Mouse (Mus musculus) ES-Bruce4 (cell line): ENCODE data around the gene Gm5415. TPM values are rescaled to one million over a fixed set of nuclear protein-coding genes. Genes with fewer than 3 reads are reported as not detected.
"Not testable (repeated sequence)": the region's sequence is repeated elsewhere in the genome, so short reads cannot be mapped to it uniquely, and the experiment has no call there.

ENCODE experiments used
- H3K27ac ChIP-seq: 2 replicates; pipeline ENCODE4 v1.5.1; 2012; ENCODE audit warnings: low read length, inconsistent platforms; ENCODE audit not compliant: insufficient read depth
- H3K27me3 ChIP-seq: 2 replicates; pipeline ENCODE4 v1.6.1; 2012; ENCODE audit warnings: mild to moderate bottlenecking, low read length, inconsistent platforms; ENCODE audit not compliant: control insufficient read depth, poor library complexity, insufficient read depth, severe bottlenecking
- H3K36me3 ChIP-seq: 2 replicates; pipeline ENCODE4 v1.6.1; 2012; ENCODE audit warnings: inconsistent platforms, mild to moderate bottlenecking, low read length, moderate library complexity; ENCODE audit not compliant: control insufficient read depth, poor library complexity, insufficient read depth, severe bottlenecking
- H3K4me1 ChIP-seq: one replicate; pipeline ENCODE4 v1.8.1; 2011; ENCODE audit warnings: low read length; ENCODE audit not compliant: control insufficient read depth, insufficient read depth
- H3K4me3 ChIP-seq: 2 replicates; pipeline ENCODE4 v1.5.1; 2011; ENCODE audit warnings: low read depth, mild to moderate bottlenecking, low read length
- H3K9ac ChIP-seq: 2 replicates; pipeline ENCODE4 v1.6.1; 2012; ENCODE audit warnings: low read depth, mild to moderate bottlenecking, inconsistent platforms; ENCODE audit not compliant: poor library complexity, severe bottlenecking
- H3K9me3 ChIP-seq: replicated peaks from 2 replicates; pipeline ENCODE4 v1.6.1; 2012; ENCODE audit warnings: mild to moderate bottlenecking, low read length, inconsistent platforms; ENCODE audit not compliant: control insufficient read depth, poor library complexity, insufficient read depth, severe bottlenecking
- CTCF ChIP-seq: IDR thresholded peaks from one replicate; pipeline ENCODE4 v1.8.1; 2011; ENCODE audit warnings: low read depth, low read length
- EP300 ChIP-seq: IDR thresholded peaks from 2 replicates; pipeline ENCODE4 v1.6.1; 2011; ENCODE audit warnings: low read depth, low read length; ENCODE audit not compliant: insufficient read depth
- POLR2A ChIP-seq: IDR thresholded peaks from one replicate; pipeline ENCODE4 v1.8.1; 2011; ENCODE audit warnings: low read length; ENCODE audit not compliant: insufficient read depth
- polyA plus RNA-seq: library from polyadenylated mRNA; stranded (reverse); fragments of >200 nt; gene quantifications from 2 replicates; pipeline ENCODE4 v1.2.4, GENCODE M21; 2011; ENCODE audit warnings: low read depth; ENCODE audit not compliant: missing spikeins, insufficient read depth, insufficient read length

The Gm5415 gene
- 0.18 and 0.27 TPM in 2 replicates for polyA plus RNA-seq

GRCm38 (mm10) chr1:32547194-32547593 is at the start of gene Gm5415:
TSS of gene Gm5415 (minus strand) at chr1:32547294.
- not testable (repeated sequence) for H3K4me1 ChIP-seq, H3K9ac ChIP-seq, H3K27ac ChIP-seq, H3K36me3 ChIP-seq, H3K4me3 ChIP-seq, H3K27me3 ChIP-seq, H3K9me3 ChIP-seq

GRCm38 (mm10) chr1:32568901-32569300 is 21.8 kb upstream of the Gm5415 start:
- no peaks in the 10 kb centered on the region for H3K9me3 ChIP-seq
- no peaks in the 10 kb centered on the region for H3K36me3 ChIP-seq
- no peak for TF ChIP-seq EP300
- no peak for TF ChIP-seq POLR2A
- TF ChIP-seq CTCF: no peak
- H3K4me1 ChIP-seq: no peaks in the 10 kb centered on the region
- no peak overlapping the region for H3K9ac ChIP-seq
- no peaks in the 10 kb centered on the region for H3K27me3 ChIP-seq
- H3K27ac ChIP-seq: no peak overlapping the region
- no peak overlapping the region for H3K4me3 ChIP-seq

GRCm38 (mm10) chr1:32553925-32554324 is 6.8 kb upstream of the Gm5415 start:
- no peak overlapping the region for H3K9ac ChIP-seq
- H3K27me3 ChIP-seq: no peaks in the 10 kb centered on the region
- no peaks in the 10 kb centered on the region for H3K9me3 ChIP-seq
- TF ChIP-seq CTCF: no peak
- H3K4me3 ChIP-seq: no peak overlapping the region
- no peaks in the 10 kb centered on the region for H3K4me1 ChIP-seq
- H3K27ac ChIP-seq: no peak overlapping the region
- H3K36me3 ChIP-seq: no peaks in the 10 kb centered on the region

GRCm38 (mm10) chr1:32553459-32553858 is 6.4 kb upstream of the Gm5415 start:
- Histone ChIP-seq H3K9ac (no peak overlapping the region), H3K27ac (no peak overlapping the region), H3K4me3 (no peak overlapping the region), H3K9me3 (no peaks in the 10 kb centered on the region), H3K36me3 (no peaks in the 10 kb centered on the region), H3K4me1 (no peaks in the 10 kb centered on the region), H3K27me3 (no peaks in the 10 kb centered on the region)
- TF ChIP-seq POLR2A (no peak), CTCF (no peak), EP300 (no peak)

DNA sequence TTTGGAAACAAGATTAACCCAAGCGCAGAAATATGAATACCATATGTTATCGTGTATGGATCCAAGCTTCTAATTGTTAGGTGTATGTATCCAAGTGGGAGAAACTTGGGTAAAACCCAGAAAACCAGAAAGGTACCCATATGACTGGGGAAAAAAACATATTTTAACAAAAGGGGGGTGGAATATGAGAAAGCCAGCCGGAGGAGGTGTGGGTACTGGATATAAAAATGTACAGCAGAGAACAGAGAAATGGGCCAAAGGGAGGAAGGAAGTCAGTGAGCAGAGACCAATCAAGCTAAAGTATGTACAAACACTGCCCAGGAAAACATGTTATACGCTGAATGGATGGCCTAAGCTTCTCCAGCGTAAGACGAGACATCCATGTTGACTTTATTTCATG is 43.7 kb downstream of the Gm5415 start:
- no peak overlapping the region for H3K27ac ChIP-seq
- no peaks in the 10 kb centered on the region for H3K27me3 ChIP-seq
- H3K4me3 ChIP-seq: no peak overlapping the region
- no peaks in the 10 kb centered on the region for H3K4me1 ChIP-seq
- no peaks in the 10 kb centered on the region for H3K36me3 ChIP-seq
- H3K9ac ChIP-seq: no peak overlapping the region
- TF ChIP-seq EP300 (no peak), POLR2A (no peak), CTCF (no peak)
- H3K9me3 ChIP-seq: no peaks in the 10 kb centered on the region
